Mouse (Mus musculus) CH12.LX (cell line): Measurements from ENCODE around the gene Elovl2. TPM values are rescaled to one million over a fixed set of nuclear protein-coding genes. Genes with fewer than 3 reads are reported as not detected.

ENCODE experiments used
- DNase-seq: peaks from one replicate; pipeline ENCODE4 v3.0.0-alpha.2; 2013; ENCODE audit errors: extremely low read depth
- H3K27ac ChIP-seq: 2 replicates; pipeline ENCODE4 v1.5.1; 2012; ENCODE audit warnings: low read depth, mild to moderate bottlenecking, control low read depth, moderate library complexity; ENCODE audit not compliant: insufficient read depth
- H3K27me3 ChIP-seq: replicated peaks from 2 replicates; pipeline ENCODE3; 2012; ENCODE audit warnings: inconsistent platforms
- H3K36me3 ChIP-seq, 2 experiments: replicated peaks in 1 of 2; 2 replicates each; pipeline versions ENCODE3 to v1.6.1; 2012; ENCODE audit warnings: inconsistent platforms in 1 of 2, low read length in 1 of 2, mild to moderate bottlenecking in 1 of 2, mixed read lengths in 1 of 2, moderate library complexity in 1 of 2; ENCODE audit not compliant: control insufficient read depth in 1 of 2, insufficient read depth in 1 of 2
- H3K4me1 ChIP-seq, 2 experiments: 2 replicates each; pipeline ENCODE4 v1.6.1; 2012; ENCODE audit warnings: inconsistent platforms in 1 of 2, moderate library complexity in 1 of 2; ENCODE audit not compliant: insufficient read depth in 2 of 2, control insufficient read depth in 1 of 2
- H3K4me2 ChIP-seq: 2 replicates; pipeline ENCODE4 v1.6.1; 2012; ENCODE audit warnings: low read depth, mild to moderate bottlenecking, control low read depth; ENCODE audit not compliant: poor library complexity, insufficient read depth, severe bottlenecking
- H3K4me3 ChIP-seq, 3 experiments: fragments of 150-350 bp in 1 of 3; sonication (generic) in 1 of 3; replicated peaks in 1 of 3; 2 replicates each; pipeline versions ENCODE3 to v1.5.1; 2011 to 2012; ENCODE audit warnings: low read depth in 2 of 3, low read length in 2 of 3, mild to moderate bottlenecking in 2 of 3, moderate library complexity in 2 of 3, control low read depth in 1 of 3, improper control_type of control experiment in 1 of 3, inconsistent platforms in 1 of 3, mixed read lengths in 1 of 3; ENCODE audit not compliant: poor library complexity in 1 of 3
- H3K79me2 ChIP-seq: replicated peaks from 2 replicates; pipeline ENCODE4 v1.6.1; 2012; ENCODE audit warnings: mild to moderate bottlenecking, moderate library complexity; ENCODE audit not compliant: control insufficient read depth, poor library complexity, insufficient read depth, severe bottlenecking; ENCODE audit errors: extremely low read depth
- H3K9ac ChIP-seq: 2 replicates; pipeline ENCODE4 v1.6.1; 2012; ENCODE audit warnings: low read depth, mild to moderate bottlenecking, control low read depth, moderate library complexity; ENCODE audit not compliant: insufficient read depth
- H3K9me3 ChIP-seq: replicated peaks from 2 replicates; pipeline ENCODE3; 2012; ENCODE audit warnings: low read length, inconsistent platforms, mixed read lengths
- CHD1 ChIP-seq: IDR thresholded peaks from 2 replicates; pipeline ENCODE4 v1.6.1; 2012; ENCODE audit warnings: low read depth, low read length, improper control_type of control experiment, inconsistent platforms
- CHD2 ChIP-seq: IDR thresholded peaks from 2 replicates; pipeline ENCODE4 v1.6.1; 2011; ENCODE audit warnings: low read length, improper control_type of control experiment
- CTCF ChIP-seq, 2 experiments: IDR thresholded peaks in 1 of 2; conservative IDR thresholded peaks in 1 of 2; 2 replicates each; pipeline ENCODE4 v1.5.1; 2011 to 2012; ENCODE audit warnings: low read depth in 2 of 2, low read length in 2 of 2, improper control_type of control experiment in 1 of 2, inconsistent platforms in 1 of 2, mild to moderate bottlenecking in 1 of 2, moderate library complexity in 1 of 2
- E2F4 ChIP-seq: IDR thresholded peaks from 2 replicates; pipeline ENCODE4 v1.6.1; 2011; ENCODE audit warnings: low read depth, low read length, improper control_type of control experiment; ENCODE audit not compliant: insufficient replicate concordance
- ELF1 ChIP-seq: IDR thresholded peaks from 2 replicates; pipeline ENCODE4 v1.6.1; 2014; ENCODE audit warnings: low read depth, mild to moderate bottlenecking, inconsistent platforms, low read length, improper control_type of control experiment
- EP300 ChIP-seq: IDR thresholded peaks from 2 replicates; pipeline ENCODE4 v1.6.1; 2011; ENCODE audit warnings: low read length, improper control_type of control experiment
- ETS1 ChIP-seq: conservative IDR thresholded peaks from 2 replicates; pipeline ENCODE4 v1.6.1; 2012; ENCODE audit warnings: low read depth, mild to moderate bottlenecking, inconsistent platforms, low read length, improper control_type of control experiment, moderate library complexity
- GABPA ChIP-seq: IDR thresholded peaks from 2 replicates; pipeline ENCODE4 v1.6.1; 2012; ENCODE audit warnings: low read depth, low read length, improper control_type of control experiment, inconsistent platforms; ENCODE audit not compliant: insufficient replicate concordance
- JUND ChIP-seq: conservative IDR thresholded peaks from 2 replicates; pipeline ENCODE4 v1.6.1; 2011; ENCODE audit warnings: low read depth, low read length, improper control_type of control experiment
- MAFK ChIP-seq: IDR thresholded peaks from 2 replicates; pipeline ENCODE4 v1.6.1; 2011; ENCODE audit warnings: low read length, improper control_type of control experiment; ENCODE audit not compliant: insufficient replicate concordance
- MAX ChIP-seq: IDR thresholded peaks from 2 replicates; pipeline ENCODE4 v1.6.1; 2011; ENCODE audit warnings: low read length, improper control_type of control experiment
- MAZ ChIP-seq: IDR thresholded peaks from 2 replicates; pipeline ENCODE4 v1.6.1; 2012; ENCODE audit warnings: low read depth, mild to moderate bottlenecking, inconsistent platforms, low read length, improper control_type of control experiment, moderate library complexity
- MEF2A ChIP-seq: IDR thresholded peaks from 2 replicates; pipeline ENCODE4 v1.6.1; 2014; ENCODE audit warnings: low read depth, mild to moderate bottlenecking, inconsistent platforms, low read length, improper control_type of control experiment, borderline replicate concordance
- MXI1 ChIP-seq: IDR thresholded peaks from 2 replicates; pipeline ENCODE4 v1.6.1; 2011; ENCODE audit warnings: mild to moderate bottlenecking, low read depth, low read length, improper control_type of control experiment
- PAX5 ChIP-seq: IDR thresholded peaks from 2 replicates; pipeline ENCODE4 v1.6.1; 2012; ENCODE audit warnings: low read length, inconsistent platforms, mixed read lengths
- UBTF ChIP-seq: IDR thresholded peaks from 2 replicates; pipeline ENCODE4 v1.6.1; 2012; ENCODE audit warnings: low read depth, mild to moderate bottlenecking, inconsistent platforms, low read length, improper control_type of control experiment, moderate library complexity
- USF1 ChIP-seq: IDR thresholded peaks from 2 replicates; pipeline ENCODE4 v1.6.1; 2014; ENCODE audit warnings: low read depth, mild to moderate bottlenecking, inconsistent platforms, low read length, improper control_type of control experiment
- ZKSCAN1 ChIP-seq: IDR thresholded peaks from 2 replicates; pipeline ENCODE4 v1.6.1; 2012; ENCODE audit warnings: low read depth, inconsistent platforms, low read length, improper control_type of control experiment, borderline replicate concordance
- ZMIZ1 ChIP-seq: IDR thresholded peaks from 2 replicates; pipeline ENCODE4 v1.6.1; 2012; ENCODE audit warnings: low read depth, mild to moderate bottlenecking, inconsistent platforms, low read length, improper control_type of control experiment
- dilution Hi-C: fragments of 300-500 bp; cut with MboI; formaldehyde crosslinking; loops from 2 replicates; pipeline ENCODE4 v1.14.3; 2020; ENCODE audit warnings: low sequenced_read_pairs; ENCODE audit not compliant: extremely low pct_unique_long_range_greater_than_20kb, extremely low pct_ligation_motif_present
- in situ Hi-C: fragments of 300-500 bp; cut with MboI; formaldehyde crosslinking; loops from 3 replicates; pipeline ENCODE4 v1.14.3; 2019; ENCODE audit warnings: low sequenced_read_pairs, low pct_ligation_motif_present, low pct_unique_long_range_greater_than_20kb, mixed read lengths
- polyA plus RNA-seq: library from polyadenylated mRNA; unstranded; fragments of >175 nt; gene quantifications from 2 replicates; pipeline ENCODE4 v1.2.1, GENCODE M21; 2012; ENCODE audit warnings: low read depth; ENCODE audit not compliant: insufficient read length
- total RNA-seq, 2 experiments: library from RNA; depleted of rRNA; stranded (reverse); fragments of 300-350 nt in 1 of 2; fragments of >200 nt in 1 of 2; gene quantifications; 2 replicates each; pipeline ENCODE4 v1.2.3; 2012 to 2014

Elovl2 gene
- total and polyA plus RNA-seq, 3 experiments, result not detected

DNA sequence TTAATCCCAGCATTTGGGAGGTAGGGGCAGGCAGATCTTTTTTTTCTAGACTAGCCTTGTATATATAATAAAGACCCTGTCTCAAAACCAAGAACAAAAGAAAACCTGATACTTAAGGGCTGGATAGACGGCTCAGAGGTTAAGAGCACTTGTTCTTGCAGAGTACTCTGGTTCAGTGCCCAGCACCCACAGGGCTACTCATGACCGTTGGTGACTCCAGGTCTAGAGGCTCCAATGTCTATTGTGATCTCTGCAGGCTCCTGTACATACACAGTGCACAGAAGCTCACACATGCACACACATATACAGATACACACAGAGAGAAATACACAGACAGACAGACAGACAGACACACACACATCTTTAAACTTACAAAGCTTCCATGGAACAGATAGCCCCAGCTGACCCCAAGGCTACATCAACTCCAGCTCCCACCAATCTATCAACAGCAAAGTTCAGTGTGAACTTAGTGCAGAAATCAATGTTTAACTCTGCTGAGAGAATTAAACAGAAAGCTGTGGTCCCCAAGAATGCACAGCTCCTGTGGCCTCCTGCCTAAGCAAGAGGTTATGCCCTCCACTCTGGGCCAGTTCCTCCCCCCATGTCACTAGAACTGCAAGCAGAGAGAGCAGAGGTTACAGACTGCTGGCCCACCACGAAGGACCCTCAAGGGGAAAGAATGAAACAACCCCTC lies 24.4 kb downstream of the Elovl2 start:
- Histone ChIP-seq H3K27me3 (peaks cover 3% of the 10 kb centered on the region), H3K4me1 (no peaks in the 10 kb centered on the region), H3K36me3 (no peaks in the 10 kb centered on the region), H3K79me2 (no peaks in the 10 kb centered on the region), H3K9ac (no peak overlapping the region), H3K9me3 (no peaks in the 10 kb centered on the region), H3K4me2 (no peak overlapping the region), H3K4me3 (no peak overlapping the region), H3K27ac (no peak overlapping the region)
- in situ Hi-C loops (no loop called here), dilution Hi-C loops (no loop called here)
- no peak for DNase-seq
- TF ChIP-seq PAX5, result no peak
- no peak for TF ChIP-seq MAFK
- TF ChIP-seq CTCF (conservative IDR thresholded peaks at IDR 0.05 in 1 of 2, IDR thresholded peaks at IDR 0.05 in 1 of 2; ENCODE audit: low read depth in 2 of 2, low read length in 2 of 2), result no peak
- TF ChIP-seq MAZ, result no peak
- no peak for TF ChIP-seq USF1
- no peak for TF ChIP-seq CHD2

DNA sequence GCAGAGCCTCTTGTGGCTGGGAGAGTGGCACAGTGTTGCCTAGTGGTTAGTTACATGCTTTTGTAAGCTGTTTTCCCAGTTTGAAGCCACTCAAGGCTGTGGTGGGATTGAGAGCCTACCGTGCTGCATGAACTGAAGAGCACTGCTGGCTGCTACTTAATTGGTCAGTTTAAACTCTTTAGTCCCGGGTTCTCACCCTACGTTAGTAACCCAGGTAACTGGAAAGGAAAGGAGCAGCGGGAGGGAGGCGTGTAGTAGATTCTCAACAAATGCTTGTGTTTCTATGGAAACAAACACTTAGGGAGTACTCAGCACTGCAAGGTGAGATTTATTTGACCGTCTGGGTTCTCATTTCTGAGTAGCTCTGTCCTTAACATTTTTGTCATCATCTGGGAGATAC lies 32.3 kb downstream of the Elovl2 start:
- no peaks in the 10 kb centered on the region for H3K79me2 ChIP-seq
- H3K4me1 ChIP-seq, result no peaks in the 10 kb centered on the region
- TF ChIP-seq E2F4, result no peak
- no peak for TF ChIP-seq ELF1
- no peak for TF ChIP-seq UBTF
- TF ChIP-seq GABPA, result no peak
- TF ChIP-seq CHD1, result no peak
- TF ChIP-seq JUND, result no peak
- no peak for TF ChIP-seq CTCF (conservative IDR thresholded peaks at IDR 0.05 in 1 of 2, IDR thresholded peaks at IDR 0.05 in 1 of 2; ENCODE audit: low read depth in 2 of 2, low read length in 2 of 2)
- no peak for TF ChIP-seq ZMIZ1
- TF ChIP-seq MAX, result no peak
- no peak for TF ChIP-seq EP300
- TF ChIP-seq USF1, result no peak
- no peak for TF ChIP-seq MXI1
- no peak for TF ChIP-seq ZKSCAN1
- no peak for TF ChIP-seq MEF2A
- no peak for TF ChIP-seq MAFK
- no peak for TF ChIP-seq ETS1
- H3K27ac ChIP-seq, result no peak overlapping the region
- no peak overlapping the region for H3K4me2 ChIP-seq
- H3K9ac ChIP-seq, result no peak overlapping the region
- DNase-seq, result no peak
- in situ Hi-C loops, result no loop called here
- H3K36me3 ChIP-seq, result no peaks in the 10 kb centered on the region
- dilution Hi-C loops, result no loop called here
- no peak overlapping the region for H3K4me3 ChIP-seq
- no peaks in the 10 kb centered on the region for H3K27me3 ChIP-seq
- H3K9me3 ChIP-seq, result peaks cover 5% of the 10 kb centered on the region
